Mouse (Mus musculus) cortical plate, adult 2 months (tissue): ENCODE results near the gene Gm10718.
"Not testable (repeated sequence)": the region's sequence is repeated elsewhere in the genome, so short reads cannot be mapped to it uniquely, and the experiment has no call there.

Experiments
- CTCF ChIP-seq: fragments of 200-500 bp; IDR thresholded peaks from 2 replicates; pipeline ENCODE4 v1.5.1; 2011; ENCODE audit warnings: mild to moderate bottlenecking, control low read depth, low read length; ENCODE audit not compliant: insufficient read depth; ENCODE audit errors: extremely low read depth
- POLR2A ChIP-seq: fragments of 200-500 bp; IDR thresholded peaks from 2 replicates; pipeline ENCODE4 v1.6.1; 2011; ENCODE audit warnings: mild to moderate bottlenecking, low read length, control low read depth; ENCODE audit not compliant: insufficient read depth; ENCODE audit errors: extremely low read depth

DNA sequence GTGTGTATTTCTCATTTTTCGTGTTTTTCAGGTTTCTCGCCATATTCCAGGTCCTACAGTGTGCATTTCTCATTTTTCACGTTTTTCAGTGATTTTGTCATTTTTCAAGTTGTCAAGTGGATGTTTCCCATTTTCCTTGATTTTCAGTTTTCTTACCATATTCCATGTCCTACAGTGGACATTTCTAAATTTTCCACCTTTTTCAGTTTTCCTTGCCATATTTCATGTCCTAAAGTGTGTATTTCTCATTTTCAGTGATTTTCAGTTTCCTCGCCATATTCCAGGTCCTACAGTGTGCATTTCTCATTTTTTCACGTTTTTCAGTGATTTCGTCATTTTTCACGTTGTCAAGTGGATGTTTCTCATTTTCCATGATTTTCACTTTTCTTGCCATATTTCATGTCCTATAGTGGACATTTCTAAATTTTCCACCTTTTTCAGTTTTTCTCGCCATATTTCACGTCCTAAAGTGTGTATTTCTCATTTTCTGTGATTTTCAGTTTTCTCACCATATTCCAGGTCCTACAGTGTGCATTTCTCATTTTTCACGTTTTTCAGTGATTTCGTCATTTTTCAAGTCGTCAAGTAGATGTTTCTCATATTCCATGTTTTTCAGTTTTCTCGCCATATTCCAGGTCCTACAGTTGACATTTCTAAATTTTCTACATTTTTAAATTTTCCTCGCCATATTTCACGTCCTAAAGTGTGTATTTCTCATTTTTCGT lies 6.1 kb downstream of the Gm10718 start:
- TF ChIP-seq POLR2A, CTCF: not testable (repeated sequence)
